Mouse (Mus musculus): ENCODE results near the gene Barhl1.

Gene Barhl1

GRCm38 (mm10) chr2:28916513-28916865 is at the start of gene Barhl1:
Gene Barhl1 (minus strand): TSS chr2:28916668.
- peak; percentile 83 for DNase-seq (ENCODE audit: low read depth, low spot score)

- no peak for DNase-seq (ENCODE audit: low read depth, low spot score)
These were observed 47.1 kb upstream of the Barhl1 start for GRCm38 (mm10) chr2:28963565-28963964.

GRCm38 (mm10) chr2:28961636-28962035 is 45.2 kb upstream of the Barhl1 start:
- DNase-seq (ENCODE audit: low read depth, low spot score) = no peak

GRCm38 (mm10) chr2:28961024-28961585 is 44.6 kb upstream of the Barhl1 start:
- DNase-seq (ENCODE audit: low read depth, low spot score) = no peak

GRCm38 (mm10) chr2:28956874-28957273 is 40.4 kb upstream of the Barhl1 start:
- DNase-seq (ENCODE audit: low read depth, low spot score) = no peak

GRCm38 (mm10) chr2:28954595-28954994 is 38.1 kb upstream of the Barhl1 start:
- no peak for DNase-seq (ENCODE audit: low read depth, low spot score)

- DNase-seq (ENCODE audit: low read depth, low spot score) = no peak
These were observed 36.5 kb upstream of the Barhl1 start for GRCm38 (mm10) chr2:28952981-28953380.

GRCm38 (mm10) chr2:28946312-28946711 is 29.8 kb upstream of the Barhl1 start:
- no peak for DNase-seq (ENCODE audit: low read depth, low spot score)

GRCm38 (mm10) chr2:28945388-28945787 is 28.9 kb upstream of the Barhl1 start:
- no peak for DNase-seq (ENCODE audit: low read depth, low spot score)

- no peak for DNase-seq (ENCODE audit: low read depth, low spot score)
These were observed 27.4 kb upstream of the Barhl1 start for GRCm38 (mm10) chr2:28943666-28944516.

GRCm38 (mm10) chr2:28938997-28939396 is 22.5 kb upstream of the Barhl1 start:
- DNase-seq (ENCODE audit: low read depth, low spot score) = no peak

- no peak for DNase-seq (ENCODE audit: low read depth, low spot score)
These were observed 14.1 kb upstream of the Barhl1 start for GRCm38 (mm10) chr2:28930571-28930970.

GRCm38 (mm10) chr2:28923912-28924311 is 7.4 kb upstream of the Barhl1 start:
- DNase-seq (ENCODE audit: low read depth, low spot score) = peak; percentile 71

GRCm38 (mm10) chr2:28919001-28919400 is 2.5 kb upstream of the Barhl1 start:
- DNase-seq (ENCODE audit: low read depth, low spot score) = no peak

GRCm38 (mm10) chr2:28917518-28918361 is 1.3 kb upstream of the Barhl1 start:
- DNase-seq (ENCODE audit: low read depth, low spot score) = no peak

- no peak for DNase-seq (ENCODE audit: low read depth, low spot score)
These were observed 669 bp upstream of the Barhl1 start for GRCm38 (mm10) chr2:28917156-28917517.

- DNase-seq (ENCODE audit: low read depth, low spot score) = peak; percentile 29
These were observed 528 bp downstream of the Barhl1 start for GRCm38 (mm10) chr2:28915768-28916512.

GRCm38 (mm10) chr2:28915104-28915738 is 1.2 kb downstream of the Barhl1 start:
- DNase-seq (ENCODE audit: low read depth, low spot score) = no peak

GRCm38 (mm10) chr2:28914121-28914520 is 2.3 kb downstream of the Barhl1 start:
- no peak for DNase-seq (ENCODE audit: low read depth, low spot score)

- no peak for DNase-seq (ENCODE audit: low read depth, low spot score)
These were observed 3.5 kb downstream of the Barhl1 start for GRCm38 (mm10) chr2:28912961-28913360.

GRCm38 (mm10) chr2:28912039-28912700 is 4.3 kb downstream of the Barhl1 start:
- no peak for DNase-seq (ENCODE audit: low read depth, low spot score)

All from brain, adult 2 months (tissue).